Mouse (Mus musculus): ENCODE measurements around the gene Gne. TPM values are rescaled to one million over a fixed set of nuclear protein-coding genes. Genes with fewer than 3 reads are reported as not detected.

Gene Gne
- polyA plus RNA-seq, 1 experiment, result not detected

- Histone ChIP-seq H3K4me3 (ENCODE audit: insufficient read depth, low read depth, low read length) (no peak overlapping the region), H3K4me1 (ENCODE audit: control insufficient read depth, insufficient read depth, low read length) (no peaks in the 10 kb centered on the region), H3K27ac (ENCODE audit: insufficient read depth, low read depth, low read length) (no peak overlapping the region)
- 78% methylated on average over 5 of the region's 5 CpGs for WGBS
- TF ChIP-seq CTCF (IDR thresholded peaks at IDR 0.05; ENCODE audit: insufficient read depth, low read depth, low read length), result no peak
- TF ChIP-seq POLR2A (IDR thresholded peaks at IDR 0.05; ENCODE audit: insufficient read depth, low read depth, low read length), result no peak
Measured at GRCm38 (mm10) chr4:44042429-44042828, 41.5 kb downstream of the Gne start.

GRCm38 (mm10) chr4:44040802-44041201 lies 43.2 kb downstream of the Gne start:
- H3K27ac ChIP-seq (ENCODE audit: insufficient read depth, low read depth, low read length), result no peak overlapping the region
- no peaks in the 10 kb centered on the region for H3K4me1 ChIP-seq (ENCODE audit: control insufficient read depth, insufficient read depth, low read length)
- TF ChIP-seq CTCF (IDR thresholded peaks at IDR 0.05; ENCODE audit: insufficient read depth, low read depth, low read length) (no peak), POLR2A (IDR thresholded peaks at IDR 0.05; ENCODE audit: insufficient read depth, low read depth, low read length) (no peak)
- no peak overlapping the region for H3K4me3 ChIP-seq (ENCODE audit: insufficient read depth, low read depth, low read length)
- 92% methylated on average over 4 of the region's 4 CpGs for WGBS

- H3K4me3 ChIP-seq (ENCODE audit: insufficient read depth, low read depth, low read length), result no peak overlapping the region
- 76% methylated on average over 5 of the region's 5 CpGs for WGBS
- TF ChIP-seq POLR2A (IDR thresholded peaks at IDR 0.05; ENCODE audit: insufficient read depth, low read depth, low read length) (no peak), CTCF (IDR thresholded peaks at IDR 0.05; ENCODE audit: insufficient read depth, low read depth, low read length) (no peak)
- no peak overlapping the region for H3K27ac ChIP-seq (ENCODE audit: insufficient read depth, low read depth, low read length)
- no peaks in the 10 kb centered on the region for H3K4me1 ChIP-seq (ENCODE audit: control insufficient read depth, insufficient read depth, low read length)
Measured at GRCm38 (mm10) chr4:44036455-44036854, 47.5 kb downstream of the Gne start.

- Histone ChIP-seq H3K4me1 (ENCODE audit: control insufficient read depth, insufficient read depth, low read length) (peaks cover 17% of the 10 kb centered on the region), H3K27ac (ENCODE audit: insufficient read depth, low read depth, low read length) (no peak overlapping the region), H3K4me3 (ENCODE audit: insufficient read depth, low read depth, low read length) (no peak overlapping the region)
- 57% methylated on average over 5 of the region's 5 CpGs for WGBS
- TF ChIP-seq CTCF (IDR thresholded peaks at IDR 0.05; ENCODE audit: insufficient read depth, low read depth, low read length) (no peak), POLR2A (IDR thresholded peaks at IDR 0.05; ENCODE audit: insufficient read depth, low read depth, low read length) (no peak)
Measured at GRCm38 (mm10) chr4:44031521-44031920, 52.5 kb downstream of the Gne start.

GRCm38 (mm10) chr4:44029661-44030066 lies 54.3 kb downstream of the Gne start:
- TF ChIP-seq POLR2A (IDR thresholded peaks at IDR 0.05; ENCODE audit: insufficient read depth, low read depth, low read length) (no peak), CTCF (IDR thresholded peaks at IDR 0.05; ENCODE audit: insufficient read depth, low read depth, low read length) (no peak)
- peaks cover 19% of the 10 kb centered on the region for H3K4me1 ChIP-seq (ENCODE audit: control insufficient read depth, insufficient read depth, low read length)
- H3K4me3 ChIP-seq (ENCODE audit: insufficient read depth, low read depth, low read length), result no peak overlapping the region
- H3K27ac ChIP-seq (ENCODE audit: insufficient read depth, low read depth, low read length), result no peak overlapping the region
- WGBS, result 69% methylated on average over 15 of the region's 15 CpGs

- Histone ChIP-seq H3K4me3 (ENCODE audit: insufficient read depth, low read depth, low read length) (no peak overlapping the region), H3K27ac (ENCODE audit: insufficient read depth, low read depth, low read length) (peak overlapping the region; percentile 90), H3K4me1 (ENCODE audit: control insufficient read depth, insufficient read depth, low read length) (peaks cover 22% of the 10 kb centered on the region)
- 26% methylated on average over 16 of the region's 16 CpGs for WGBS
- TF ChIP-seq CTCF (IDR thresholded peaks at IDR 0.05; ENCODE audit: insufficient read depth, low read depth, low read length) (no peak), POLR2A (IDR thresholded peaks at IDR 0.05; ENCODE audit: insufficient read depth, low read depth, low read length) (no peak)
Measured at GRCm38 (mm10) chr4:44028303-44029135, 55.5 kb downstream of the Gne start.

- Histone ChIP-seq H3K27ac (ENCODE audit: insufficient read depth, low read depth, low read length) (no peak overlapping the region), H3K4me1 (ENCODE audit: control insufficient read depth, insufficient read depth, low read length) (peaks cover 27% of the 10 kb centered on the region), H3K4me3 (ENCODE audit: insufficient read depth, low read depth, low read length) (no peak overlapping the region)
- no peak for TF ChIP-seq POLR2A (IDR thresholded peaks at IDR 0.05; ENCODE audit: insufficient read depth, low read depth, low read length)
- no peak for TF ChIP-seq CTCF (IDR thresholded peaks at IDR 0.05; ENCODE audit: insufficient read depth, low read depth, low read length)
- 88% methylated on average over 6 of the region's 6 CpGs for WGBS
Measured at GRCm38 (mm10) chr4:44025570-44025969, 58.4 kb downstream of the Gne start.

- TF ChIP-seq POLR2A (IDR thresholded peaks at IDR 0.05; ENCODE audit: insufficient read depth, low read depth, low read length), result no peak
- no peak for TF ChIP-seq CTCF (IDR thresholded peaks at IDR 0.05; ENCODE audit: insufficient read depth, low read depth, low read length)
- Histone ChIP-seq H3K4me3 (ENCODE audit: insufficient read depth, low read depth, low read length) (no peak overlapping the region), H3K4me1 (ENCODE audit: control insufficient read depth, insufficient read depth, low read length) (peaks cover 20% of the 10 kb centered on the region), H3K27ac (ENCODE audit: insufficient read depth, low read depth, low read length) (peak overlapping the region; percentile 16)
- 90% methylated on average over 6 of the region's 6 CpGs for WGBS
Measured at GRCm38 (mm10) chr4:44024241-44024640, 59.7 kb downstream of the Gne start.

- WGBS, result 64% methylated on average over 9 of the region's 9 CpGs
- Histone ChIP-seq H3K27ac (ENCODE audit: insufficient read depth, low read depth, low read length) (peak overlapping the region; percentile 16), H3K4me3 (ENCODE audit: insufficient read depth, low read depth, low read length) (no peak overlapping the region), H3K4me1 (ENCODE audit: control insufficient read depth, insufficient read depth, low read length) (peaks cover 17% of the 10 kb centered on the region)
- TF ChIP-seq POLR2A (IDR thresholded peaks at IDR 0.05; ENCODE audit: insufficient read depth, low read depth, low read length) (no peak), CTCF (IDR thresholded peaks at IDR 0.05; ENCODE audit: insufficient read depth, low read depth, low read length) (no peak)
Measured at GRCm38 (mm10) chr4:44023681-44024080, 60.3 kb downstream of the Gne start.

Data from olfactory bulb, adult 2 months (tissue).